Mouse (Mus musculus) heart, postnatal 0 days (tissue): Measurements from ENCODE around the gene Slc17a2.

Source experiments
- CTCF ChIP-seq: IDR thresholded peaks from 2 replicates; pipeline ENCODE4 v1.5.1; 2016; ENCODE audit warnings: antibody characterized with exemption, control low read depth, low read depth
- EP300 ChIP-seq: IDR thresholded peaks from 2 replicates; pipeline ENCODE4 v1.6.1; 2016; ENCODE audit warnings: antibody characterized with exemption, low read depth

DNA sequence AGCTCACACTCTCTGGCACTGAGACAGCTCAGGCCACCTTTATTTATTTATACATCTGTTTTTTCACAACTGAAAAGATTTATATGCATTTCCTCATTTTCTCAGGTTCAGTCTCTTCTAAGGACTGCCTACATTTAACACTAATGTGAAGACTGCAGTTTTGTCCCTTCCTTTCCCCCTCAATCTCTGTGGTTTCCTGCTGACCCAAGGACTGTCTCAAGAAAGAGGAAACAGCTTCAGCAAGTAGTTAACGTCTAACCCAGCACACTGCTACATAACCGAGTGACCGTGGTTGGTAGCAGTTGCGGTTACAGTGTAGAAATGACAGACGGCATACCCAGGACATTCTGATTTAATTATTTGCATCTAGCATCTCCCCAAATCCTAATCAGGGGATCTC, 7.4 kb upstream of the Slc17a2 start:
- TF ChIP-seq EP300, result no peak
- no peak for TF ChIP-seq CTCF
